Mouse (Mus musculus): ENCODE measurements at regions not wholly inside any gene's neighbourhood (a gene's known extent, or its start where the extent isn't known, plus 50 kb on each side); places are given as distances from the start of the nearest gene placed in this dataset.

DNA sequence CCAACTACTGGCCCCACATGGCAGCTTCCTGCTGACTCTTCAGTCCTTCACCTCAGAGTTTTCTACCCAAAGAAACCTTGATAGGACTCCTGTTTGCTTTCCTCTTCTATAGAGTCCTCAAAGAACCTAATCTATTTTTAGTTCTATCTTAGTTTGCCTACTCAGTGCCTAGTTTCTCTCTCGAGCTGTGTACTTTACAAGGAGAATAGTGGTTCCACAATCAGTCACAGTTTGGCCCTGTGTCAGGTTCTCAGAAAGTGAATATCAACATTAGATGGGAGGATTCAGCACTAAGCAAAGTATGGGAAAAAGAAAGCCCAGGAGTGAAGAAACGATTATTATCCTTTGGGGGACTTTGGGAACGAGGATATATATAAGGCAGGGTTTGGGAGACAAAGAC, 1372.0 kb upstream of the A1bg start:
- TF ChIP-seq REST (IDR thresholded peaks at IDR 0.05; ENCODE audit: insufficient read depth, insufficient read length) = no peak
- TF ChIP-seq POLR2A (IDR thresholded peaks at IDR 0.05; ENCODE audit: insufficient read length, low read depth) = no peak
